Mouse (Mus musculus) MEL (cell line): ENCODE data around the gene Atp6v0a2. TPM values are rescaled to one million over a fixed set of nuclear protein-coding genes. Genes with fewer than 3 reads are reported as not detected.

Source experiments
- DNase-seq: peaks from one replicate; pipeline ENCODE4 v3.0.0; 2011; ENCODE audit warnings: low read depth, low spot score
- H3K27ac ChIP-seq: 2 replicates; pipeline ENCODE4 v1.5.1; 2012; ENCODE audit warnings: low read depth, mild to moderate bottlenecking, control low read depth, low read length, moderate library complexity; ENCODE audit not compliant: control insufficient read depth
- H3K27me3 ChIP-seq, 2 experiments: fragments of 150-350 bp in 1 of 2; sonication (generic) in 1 of 2; 2 replicates each; pipeline ENCODE4 v1.6.1; 2012; ENCODE audit warnings: low read length in 2 of 2, mild to moderate bottlenecking in 2 of 2, improper control_type of control experiment in 1 of 2, moderate library complexity in 1 of 2; ENCODE audit not compliant: insufficient read depth in 2 of 2, control insufficient read depth in 1 of 2
- H3K36me3 ChIP-seq, 2 experiments: 2 replicates each; pipeline ENCODE4 v1.6.1; 2012 to 2014; ENCODE audit warnings: low read length in 2 of 2, improper control_type of control experiment in 1 of 2, inconsistent platforms in 1 of 2, mild to moderate bottlenecking in 1 of 2; ENCODE audit not compliant: insufficient read depth in 2 of 2, control insufficient read depth in 1 of 2
- H3K4me1 ChIP-seq, 2 experiments: fragments of 150-350 bp in 1 of 2; sonication (generic) in 1 of 2; 2 replicates each; pipeline ENCODE4 v1.6.1; 2012; ENCODE audit warnings: low read length in 2 of 2, improper control_type of control experiment in 1 of 2, mild to moderate bottlenecking in 1 of 2; ENCODE audit not compliant: insufficient read depth in 2 of 2, control insufficient read depth in 1 of 2
- H3K4me3 ChIP-seq, 2 experiments: fragments of 150-350 bp in 1 of 2; sonication (generic) in 1 of 2; 2 replicates each; pipeline ENCODE4 v1.5.1; 2012; ENCODE audit warnings: low read depth in 2 of 2, low read length in 2 of 2, mild to moderate bottlenecking in 2 of 2, moderate library complexity in 2 of 2, control low read depth in 1 of 2, improper control_type of control experiment in 1 of 2; ENCODE audit not compliant: control insufficient read depth in 1 of 2, insufficient read depth in 1 of 2
- H3K79me2 ChIP-seq: 2 replicates; pipeline ENCODE4 v1.6.1; 2012; ENCODE audit warnings: mild to moderate bottlenecking, low read length, moderate library complexity; ENCODE audit not compliant: control insufficient read depth, poor library complexity, insufficient read depth
- H3K9ac ChIP-seq: 2 replicates; pipeline ENCODE4 v1.6.1; 2012; ENCODE audit warnings: low read depth, mild to moderate bottlenecking, control low read depth, low read length, moderate library complexity; ENCODE audit not compliant: control insufficient read depth, poor library complexity, severe bottlenecking
- H3K9me3 ChIP-seq: fragments of 150-350 bp; sonication (generic); replicated peaks from 2 replicates; pipeline ENCODE4 v1.6.1; 2012; ENCODE audit warnings: mild to moderate bottlenecking, low read length, improper control_type of control experiment, moderate library complexity; ENCODE audit not compliant: insufficient read depth
- CTCF ChIP-seq, 3 experiments: IDR thresholded peaks in 2 of 3; conservative IDR thresholded peaks in 1 of 3; 2 replicates each; pipeline ENCODE4 v1.5.1; 2011 to 2012; ENCODE audit warnings: low read length in 3 of 3, low read depth in 2 of 3, mild to moderate bottlenecking in 2 of 3, improper control_type of control experiment in 1 of 3, inconsistent platforms in 1 of 3, mixed read lengths in 1 of 3, moderate library complexity in 1 of 3; ENCODE audit not compliant: control insufficient read depth in 1 of 3, insufficient read depth in 1 of 3, poor library complexity in 1 of 3, severe bottlenecking in 1 of 3
- ELF1 ChIP-seq: IDR thresholded peaks from 2 replicates; pipeline ENCODE4 v1.6.1; 2014; ENCODE audit warnings: low read depth, mild to moderate bottlenecking, inconsistent platforms, low read length, improper control_type of control experiment, moderate library complexity
- ETS1 ChIP-seq: IDR thresholded peaks from 2 replicates; pipeline ENCODE4 v1.6.1; 2012; ENCODE audit warnings: low read depth, mild to moderate bottlenecking, inconsistent platforms, low read length, improper control_type of control experiment, moderate library complexity
- GABPA ChIP-seq: IDR thresholded peaks from 2 replicates; pipeline ENCODE4 v1.6.1; 2012; ENCODE audit warnings: low read depth, mild to moderate bottlenecking, inconsistent platforms, low read length, improper control_type of control experiment, moderate library complexity
- GATA1 ChIP-seq: IDR thresholded peaks from 2 replicates; pipeline ENCODE4 v1.6.1; 2011; ENCODE audit warnings: low read depth, low read length, improper control_type of control experiment
- MAZ ChIP-seq: IDR thresholded peaks from 2 replicates; pipeline ENCODE4 v1.6.1; 2012; ENCODE audit warnings: low read depth, mild to moderate bottlenecking, inconsistent platforms, low read length, improper control_type of control experiment
- MYB ChIP-seq: IDR thresholded peaks from 2 replicates; pipeline ENCODE4 v1.6.1; 2011; ENCODE audit warnings: mild to moderate bottlenecking, low read depth, low read length, improper control_type of control experiment
- POLR2A ChIP-seq, 2 experiments: IDR thresholded peaks; 2 replicates each; pipeline ENCODE4 v1.6.1; 2011 to 2012; ENCODE audit warnings: low read length in 2 of 2, mild to moderate bottlenecking in 2 of 2, control low read depth in 1 of 2, improper control_type of control experiment in 1 of 2, low read depth in 1 of 2, moderate library complexity in 1 of 2; ENCODE audit not compliant: control insufficient read depth in 1 of 2, insufficient read depth in 1 of 2, poor library complexity in 1 of 2
- POLR2AphosphoS2 ChIP-seq: IDR thresholded peaks from 2 replicates; pipeline ENCODE4 v1.6.1; 2011; ENCODE audit warnings: low read length, improper control_type of control experiment
- RCOR1 ChIP-seq: IDR thresholded peaks from 2 replicates; pipeline ENCODE4 v1.6.1; 2012; ENCODE audit warnings: low read depth, mild to moderate bottlenecking, inconsistent platforms, low read length, improper control_type of control experiment
- TAL1 ChIP-seq: IDR thresholded peaks from 2 replicates; pipeline ENCODE4 v1.6.1; 2012; ENCODE audit warnings: mild to moderate bottlenecking, inconsistent platforms, low read length, moderate library complexity, mixed read lengths
- TCF12 ChIP-seq: IDR thresholded peaks from 2 replicates; pipeline ENCODE4 v1.6.1; 2014; ENCODE audit warnings: low read depth, mild to moderate bottlenecking, inconsistent platforms, low read length, improper control_type of control experiment, moderate library complexity
- polyA plus RNA-seq, 2 experiments: library from polyadenylated mRNA; stranded (reverse) in 1 of 2; unstranded in 1 of 2; fragments of >175 nt in 1 of 2; fragments of >200 nt in 1 of 2; gene quantifications; 2 replicates each; pipeline versions ENCODE4 v1.2.1 to v1.2.4; 2012; ENCODE audit warnings: low replicate concordance in 2 of 2, low read depth in 1 of 2; ENCODE audit not compliant: insufficient read length in 2 of 2, insufficient read depth in 1 of 2, missing spikeins in 1 of 2
- total RNA-seq: library from RNA; depleted of rRNA; stranded (reverse); fragments of 300-350 nt; gene quantifications from 2 replicates; pipeline ENCODE4 v1.2.3, GENCODE M21; 2012

Gene Atp6v0a2
- total and polyA plus RNA-seq, 3 experiments, result 30.0 to 31.0 TPM; not detected in 1

GRCm38 (mm10) chr5:124724997-124725396 is 96.6 kb downstream of the Atp6v0a2 start, which contains the start of gene Dnah10:
TSS of gene Dnah10 (plus strand) at chr5:124725085.
- no peak within 1 kb of the TSS for H3K9ac ChIP-seq
- H3K36me3 ChIP-seq, result no peaks in the 10 kb centered on the region
- H3K4me3 ChIP-seq, result no peak within 1 kb of the TSS
- no peaks in the 10 kb centered on the region for H3K9me3 ChIP-seq
- TF ChIP-seq GATA1, result no peak
- no peak for TF ChIP-seq POLR2A (IDR thresholded peaks at IDR 0.05; ENCODE audit: control insufficient read depth in 1 of 2, insufficient read depth in 1 of 2, low read depth in 1 of 2, low read length in 2 of 2, poor library complexity in 1 of 2)
- TF ChIP-seq TAL1, result no peak
- no peak for TF ChIP-seq ELF1
- H3K27ac ChIP-seq, result no peak within 1 kb of the TSS
- no peaks in the 10 kb centered on the region for H3K27me3 ChIP-seq
- DNase-seq, result no peak
- peaks cover 0 to 4% of the 10 kb centered on the region in 2 experiments; a peak in 1 of 4 replicates for H3K4me1 ChIP-seq
- H3K79me2 ChIP-seq, result no peaks in the 10 kb centered on the region

DNA sequence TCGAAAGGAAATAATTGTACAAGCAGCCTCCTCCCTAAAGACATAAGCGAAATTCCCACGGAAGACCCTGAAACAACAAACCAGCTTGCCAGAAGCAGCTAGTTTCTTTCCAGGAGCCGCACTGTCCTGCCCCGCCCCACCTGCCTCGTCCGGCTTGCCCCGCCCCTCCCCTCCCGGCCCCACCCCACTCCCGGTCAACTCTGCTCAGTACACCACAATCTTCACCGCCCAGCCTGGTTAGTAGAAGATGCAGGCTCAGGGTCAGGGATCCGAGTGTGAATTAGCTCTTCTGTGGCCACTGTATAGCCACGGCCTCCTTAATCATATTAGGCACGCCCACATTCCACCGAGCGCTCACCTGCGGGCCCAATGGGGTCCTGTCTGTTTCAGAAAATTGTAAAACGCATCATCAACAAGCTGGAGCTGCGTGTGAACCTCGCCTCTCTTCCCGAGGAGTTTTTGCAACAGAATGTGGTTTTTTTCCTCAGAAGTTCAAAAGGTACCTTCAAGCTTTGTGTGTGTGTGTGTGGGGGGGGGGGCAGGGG is 101.4 kb downstream of the Atp6v0a2 start:
- H3K4me3 ChIP-seq, result peak overlapping the region; percentile 81 to 95
- peak overlapping the region; percentile 48 for H3K9ac ChIP-seq
- H3K27me3 ChIP-seq, result no peaks in the 10 kb centered on the region
- H3K36me3 ChIP-seq, result no peaks in the 10 kb centered on the region
- H3K27ac ChIP-seq, result no peak overlapping the region
- no peaks in the 10 kb centered on the region for H3K9me3 ChIP-seq
- H3K79me2 ChIP-seq, result no peaks in the 10 kb centered on the region
- H3K4me1 ChIP-seq, result peaks cover 0 to 4% of the 10 kb centered on the region in 2 experiments; a peak in 1 of 4 replicates
- DNase-seq, result peak; percentile 47
- TF ChIP-seq RCOR1 (no peak), GABPA (no peak), GATA1 (no peak), POLR2A (IDR thresholded peaks at IDR 0.05; ENCODE audit: control insufficient read depth in 1 of 2, insufficient read depth in 1 of 2, low read depth in 1 of 2, low read length in 2 of 2, poor library complexity in 1 of 2) (no peak), MYB (no peak), MAZ (no peak), ETS1 (no peak), POLR2AphosphoS2 (no peak)
- TF ChIP-seq, all 39 proteins: peak for 0

DNA sequence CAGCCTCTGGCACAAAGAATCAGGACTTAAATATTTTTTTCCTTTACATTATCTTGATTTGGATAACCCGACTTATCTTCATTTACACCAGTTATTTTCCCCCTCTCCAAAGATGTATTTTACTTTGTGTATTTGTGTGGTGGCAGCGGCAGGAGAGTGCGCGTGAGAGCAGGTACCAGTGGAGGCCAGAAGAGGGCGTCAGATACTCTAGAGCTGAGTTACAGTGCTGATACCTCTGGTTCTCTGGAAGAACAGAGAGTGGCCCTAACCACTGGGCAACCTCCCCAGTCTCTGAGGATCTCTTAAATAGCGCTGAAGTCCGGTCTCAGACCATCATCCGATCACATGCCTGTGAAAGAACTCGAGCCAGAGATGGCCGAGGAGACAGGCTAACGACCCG is 105.6 kb downstream of the Atp6v0a2 start:
- H3K27ac ChIP-seq, result no peak overlapping the region
- TF ChIP-seq CTCF (IDR thresholded peaks at IDR 0.05 in 2 of 3, conservative IDR thresholded peaks at IDR 0.05 in 1 of 3; ENCODE audit: control insufficient read depth in 1 of 3, insufficient read depth in 1 of 3, low read depth in 2 of 3, low read length in 3 of 3, poor library complexity in 1 of 3, severe bottlenecking in 1 of 3), result peak in 2 of 3 experiments; percentile 7 to 19; a peak in 1 of 6 replicates
- no peak for TF ChIP-seq TCF12
- TF ChIP-seq, all 39 proteins: peak for 1
- H3K9ac ChIP-seq, result no peak overlapping the region
- H3K27me3 ChIP-seq, result no peaks in the 10 kb centered on the region
- H3K4me1 ChIP-seq, result no peaks in the 10 kb centered on the region; a peak in 1 of 4 replicates
- H3K9me3 ChIP-seq, result no peaks in the 10 kb centered on the region
- DNase-seq, result no peak
- H3K36me3 ChIP-seq, result no peaks in the 10 kb centered on the region
- no peak overlapping the region for H3K4me3 ChIP-seq
- H3K79me2 ChIP-seq, result no peaks in the 10 kb centered on the region
